ENCODE assay signal across 1 mouse cellular context in the genomic region with DNA sequence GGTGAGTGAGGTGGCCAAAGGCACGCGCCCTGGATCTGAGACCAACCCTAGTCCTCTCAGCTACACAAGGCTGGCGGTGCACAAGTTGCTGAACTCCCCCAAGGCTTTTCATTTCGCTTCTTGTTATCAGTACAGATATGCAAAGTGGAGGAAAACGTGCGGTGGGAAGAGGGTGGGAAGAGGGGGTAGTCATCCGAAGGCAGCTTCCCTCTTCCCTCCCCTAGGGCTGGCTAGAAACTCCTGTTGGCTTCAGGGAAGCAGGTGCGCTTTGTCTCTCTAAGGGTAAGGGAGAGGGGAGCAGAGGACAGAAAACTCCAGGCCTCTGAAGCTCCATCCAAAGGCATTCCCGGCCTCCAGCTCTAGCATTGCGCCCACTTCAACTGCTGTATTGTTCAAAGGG.
A peak's percentile ranks its signal among the peaks of the same experiment; 100 is the strongest.
TF ChIP-seq lines count a peak whose summit lies in the region.

No protein-coding gene starts in this region.

TF ChIP-seq in MEL, 35 proteins besides CTCF, POLR2A, EP300 and RAD21 (continued from another document):
- TF ChIP-seq MAZ (IDR thresholded peaks at IDR 0.05; ENCODE audit: low read depth, low read length): no peak
- no peak for TF ChIP-seq MYB (IDR thresholded peaks at IDR 0.05; ENCODE audit: low read depth, low read length)
- TF ChIP-seq MAFK (IDR thresholded peaks at IDR 0.05; ENCODE audit: borderline replicate concordance, low read depth, low read length): no peak
- TF ChIP-seq GATA1 (IDR thresholded peaks at IDR 0.05; ENCODE audit: low read depth, low read length): peak; percentile 42
